Mouse (Mus musculus): Measurements from ENCODE around the gene Cdk5.
"Not testable (repeated sequence)": the region's sequence is repeated elsewhere in the genome, so short reads cannot be mapped to it uniquely, and the experiment has no call there.

Gene Cdk5

GRCm38 (mm10) chr5:24427285-24427633, 3.9 kb upstream of the Cdk5 start:
- no peak for DNase-seq

- no peak for DNase-seq
These were observed 3.4 kb upstream of the Cdk5 start for GRCm38 (mm10) chr5:24426556-24427284.

- DNase-seq = no peak
These were observed 2.7 kb upstream of the Cdk5 start for GRCm38 (mm10) chr5:24426037-24426432.

- peak; percentile 49 for DNase-seq
These were observed 2.2 kb upstream of the Cdk5 start for GRCm38 (mm10) chr5:24425421-24426036.

- peak; percentile 67 for DNase-seq
These were observed 1.6 kb upstream of the Cdk5 start for GRCm38 (mm10) chr5:24424861-24425411.

- DNase-seq = no peak
These were observed 863 bp upstream of the Cdk5 start for GRCm38 (mm10) chr5:24424004-24424781.

GRCm38 (mm10) chr5:24420381-24420780, 2.9 kb downstream of the Cdk5 start:
- DNase-seq = no peak

GRCm38 (mm10) chr5:24417587-24417986, 5.7 kb downstream of the Cdk5 start:
- no peak for DNase-seq

GRCm38 (mm10) chr5:24416222-24416736, 7.1 kb downstream of the Cdk5 start:
- peak; percentile 78 for DNase-seq

GRCm38 (mm10) chr5:24413938-24414337, 9.4 kb downstream of the Cdk5 start:
- no peak for DNase-seq

GRCm38 (mm10) chr5:24413042-24413693, 10.2 kb downstream of the Cdk5 start, which contains the start of gene Asic3:
Gene Asic3, plus strand, starts transcription at chr5:24413392.
- DNase-seq = no peak

GRCm38 (mm10) chr5:24412063-24412462, 11.3 kb downstream of the Cdk5 start:
- DNase-seq = no peak

- DNase-seq = no peak
These were observed 13.9 kb downstream of the Cdk5 start for GRCm38 (mm10) chr5:24409466-24409865.

GRCm38 (mm10) chr5:24408651-24409050, 14.7 kb downstream of the Cdk5 start:
- no peak for DNase-seq

- DNase-seq = no peak
These were observed 17.9 kb downstream of the Cdk5 start for GRCm38 (mm10) chr5:24405389-24405876.

- no peak for DNase-seq
These were observed 18.6 kb downstream of the Cdk5 start for GRCm38 (mm10) chr5:24404594-24405360.

GRCm38 (mm10) chr5:24401969-24402368, 21.4 kb downstream of the Cdk5 start:
- no peak for DNase-seq

GRCm38 (mm10) chr5:24400911-24401605, 22.3 kb downstream of the Cdk5 start:
- no peak for DNase-seq

- no peak for DNase-seq
These were observed 23.0 kb downstream of the Cdk5 start for GRCm38 (mm10) chr5:24400362-24400761.

GRCm38 (mm10) chr5:24399686-24400085, 23.6 kb downstream of the Cdk5 start:
- DNase-seq = no peak

- DNase-seq = not testable (repeated sequence)
These were observed 27.1 kb downstream of the Cdk5 start for GRCm38 (mm10) chr5:24396254-24396653.
